Mouse (Mus musculus): ENCODE results near the gene Avp.

Avp gene

DNA sequence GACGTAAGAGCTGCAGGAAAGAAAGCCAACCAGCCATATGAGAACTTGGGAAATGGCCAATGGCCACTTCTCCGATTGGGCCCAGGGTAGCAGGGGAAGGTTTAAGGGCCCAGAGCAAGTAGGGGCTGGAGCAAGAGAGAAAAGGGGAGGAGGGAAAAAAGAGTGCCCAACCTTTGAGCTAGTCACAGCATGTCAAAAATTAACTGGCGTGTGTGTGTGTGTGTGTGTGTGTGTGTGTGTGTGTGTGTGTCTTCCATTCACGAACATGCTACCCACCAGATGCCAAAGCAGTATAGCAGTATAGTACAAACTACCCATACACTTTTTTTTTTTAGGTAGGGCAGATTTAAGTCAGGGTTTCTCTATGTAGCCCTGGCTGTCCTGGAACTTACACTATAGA lies 13.4 kb downstream of the Avp start:
- no peak for DNase-seq

DNA sequence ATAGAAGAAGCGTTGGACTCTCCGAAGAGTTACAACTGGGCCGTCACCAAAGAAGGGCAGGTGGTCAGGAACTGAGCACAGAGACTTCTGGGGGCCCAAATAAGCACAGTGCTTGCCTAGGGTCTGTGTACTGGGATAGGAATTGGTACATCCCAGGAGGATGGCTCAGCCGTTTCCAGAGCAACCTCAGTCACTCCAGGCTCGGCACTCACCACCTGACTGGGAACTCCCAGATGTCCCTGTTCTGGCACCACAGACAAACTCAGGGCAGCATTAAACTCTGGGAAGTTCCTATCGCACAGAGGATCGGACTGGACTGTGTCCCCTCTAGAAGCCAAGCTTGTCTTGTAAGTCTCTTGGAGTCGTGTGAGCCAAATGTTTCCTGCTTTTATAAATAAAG lies 17.4 kb downstream of the Avp start:
- DNase-seq = no peak

DNA sequence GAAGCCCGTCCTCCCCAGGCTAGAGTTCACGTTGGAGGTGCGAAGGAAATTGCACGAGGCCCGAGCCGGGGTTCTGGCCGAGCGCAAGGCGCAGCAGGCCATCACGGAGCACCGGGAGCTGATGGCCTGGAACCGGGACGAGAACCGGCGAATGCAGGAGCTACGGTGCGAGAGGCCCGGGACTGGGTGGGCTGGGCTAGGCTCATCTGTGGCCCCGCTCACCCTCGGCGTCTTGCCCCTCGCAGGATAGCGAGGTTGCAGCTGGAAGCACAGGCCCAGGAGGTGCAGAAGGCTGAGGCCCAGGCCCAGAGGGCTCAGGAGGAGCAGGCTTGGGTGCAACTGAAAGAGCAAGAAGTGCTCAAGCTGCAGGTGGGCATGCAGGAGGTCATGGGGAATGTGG lies 18.3 kb downstream of the Avp start:
- DNase-seq = no peak

DNA sequence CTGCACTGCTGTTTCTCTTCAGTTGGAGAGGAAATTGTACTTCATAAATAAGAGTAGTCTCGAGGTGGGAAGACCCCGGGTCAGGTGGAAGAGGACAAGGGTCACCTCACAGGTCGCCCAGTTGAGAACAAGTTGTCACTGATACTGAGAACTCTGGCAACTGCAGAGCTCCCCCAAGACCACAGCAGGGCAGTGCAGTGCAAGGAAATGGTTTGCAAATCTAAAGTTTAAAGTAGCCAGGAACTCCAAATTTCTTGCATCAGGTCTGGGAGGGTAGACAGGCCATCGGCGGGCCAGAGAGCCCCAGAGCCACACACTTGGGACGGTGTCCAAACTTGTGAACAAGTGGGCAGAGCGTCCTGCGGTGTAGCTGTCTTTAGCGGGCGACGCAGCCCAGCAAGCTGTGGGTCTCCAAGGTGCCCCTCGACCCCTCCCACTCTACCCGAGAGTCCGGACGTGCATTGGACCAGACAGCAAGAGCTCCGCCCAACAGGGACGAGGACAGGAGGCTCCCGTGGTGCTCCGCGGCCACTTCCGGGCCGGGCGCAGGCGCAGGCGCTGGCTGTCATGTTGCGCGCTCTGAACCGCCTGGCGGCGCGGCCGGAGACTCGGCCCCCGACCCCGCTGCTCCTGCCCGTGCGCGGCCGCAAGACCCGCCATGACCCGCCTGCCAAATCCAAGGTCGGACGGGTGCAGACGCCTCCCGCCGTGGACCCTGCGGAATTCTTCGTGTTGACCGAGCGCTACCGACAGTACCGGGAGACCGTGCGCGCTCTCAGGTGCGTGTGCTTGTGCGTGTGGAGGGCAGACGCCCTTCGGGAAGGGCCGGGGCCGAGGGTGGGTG lies 18.9 kb downstream of the Avp start, which contains the start of gene Mrps26:
TSS of gene Mrps26 (plus strand) at position 531 of the 844 bp plus-strand sequence.
- peak; percentile 87 for DNase-seq

DNA sequence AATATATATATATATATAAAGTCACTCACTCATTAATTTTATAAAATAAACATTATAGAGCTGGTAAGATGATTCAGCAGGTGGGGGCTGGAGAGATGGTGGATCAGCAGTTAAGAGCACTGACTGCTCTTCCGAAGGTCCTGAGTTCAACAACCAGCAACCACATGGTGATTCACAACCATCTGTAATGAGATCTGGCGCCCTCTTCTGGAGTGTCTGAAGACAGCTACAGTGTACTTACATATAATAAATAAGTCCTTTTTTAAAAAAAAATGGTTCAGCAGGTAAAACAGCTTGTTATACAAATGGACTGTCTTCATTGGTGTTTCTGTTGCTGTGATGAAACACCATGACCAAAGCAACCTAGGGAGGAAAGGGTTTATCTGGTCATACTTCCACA lies 24.3 kb downstream of the Avp start:
- no peak for DNase-seq

DNA sequence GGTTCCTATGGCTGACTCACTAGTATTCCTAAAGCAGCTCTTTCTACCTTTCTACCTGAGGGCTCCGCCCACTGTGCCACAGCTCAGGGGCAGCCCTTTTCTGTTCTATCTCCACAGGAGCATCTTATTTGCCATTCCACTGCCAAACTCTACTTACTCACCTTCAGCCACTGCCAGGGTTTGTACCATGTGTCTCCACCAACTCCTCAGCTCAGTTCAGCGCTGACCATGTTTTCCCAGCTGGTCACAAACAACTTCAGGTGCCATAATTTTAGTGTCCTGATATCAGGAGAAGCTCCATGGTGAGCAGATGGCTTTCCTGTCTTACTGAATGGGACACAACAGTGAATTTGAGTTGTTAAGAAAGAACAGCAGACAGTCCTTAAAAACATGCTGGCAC lies 24.9 kb downstream of the Avp start:
- peak; percentile 25 for DNase-seq

DNA sequence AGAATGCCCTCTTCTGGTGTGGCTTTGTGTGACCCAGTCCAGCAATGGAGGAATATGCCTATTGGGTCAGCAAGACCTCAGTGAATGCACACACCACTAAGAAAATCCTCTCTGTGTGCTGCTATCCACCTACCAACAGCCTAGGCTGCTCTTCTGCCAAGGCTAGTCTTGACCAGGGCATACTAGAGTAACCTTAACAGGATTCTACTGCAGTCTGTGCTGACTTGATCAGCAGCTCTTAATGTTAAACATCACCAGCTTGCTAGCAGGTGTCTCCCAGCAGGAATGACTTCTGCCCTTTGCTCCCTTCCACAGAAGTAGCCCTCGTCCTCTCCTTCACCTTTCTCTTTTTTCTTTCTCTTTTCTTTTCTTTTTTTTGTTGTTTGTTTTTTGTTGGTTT lies 26.1 kb downstream of the Avp start:
- no peak for DNase-seq

DNA sequence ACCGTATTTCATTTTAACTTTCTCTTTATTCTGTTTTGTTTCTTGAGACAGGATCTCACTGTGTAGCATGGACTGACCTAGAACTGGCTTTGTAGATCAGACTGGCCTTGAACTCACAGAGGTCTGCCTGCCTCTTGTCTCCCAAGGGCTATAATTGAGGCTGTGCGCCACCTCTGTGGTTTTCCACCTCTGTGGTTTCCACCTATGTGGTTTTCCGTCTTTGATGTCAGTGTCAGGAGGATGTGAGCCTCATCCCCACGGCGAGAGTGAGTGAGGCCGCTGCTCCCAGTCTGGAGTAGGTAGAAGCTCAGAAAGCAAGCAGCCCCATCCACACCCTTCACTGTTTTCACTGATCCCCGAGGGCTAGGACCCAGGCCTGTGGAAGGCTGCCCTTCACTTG lies 27.5 kb downstream of the Avp start:
- no peak for DNase-seq

DNA sequence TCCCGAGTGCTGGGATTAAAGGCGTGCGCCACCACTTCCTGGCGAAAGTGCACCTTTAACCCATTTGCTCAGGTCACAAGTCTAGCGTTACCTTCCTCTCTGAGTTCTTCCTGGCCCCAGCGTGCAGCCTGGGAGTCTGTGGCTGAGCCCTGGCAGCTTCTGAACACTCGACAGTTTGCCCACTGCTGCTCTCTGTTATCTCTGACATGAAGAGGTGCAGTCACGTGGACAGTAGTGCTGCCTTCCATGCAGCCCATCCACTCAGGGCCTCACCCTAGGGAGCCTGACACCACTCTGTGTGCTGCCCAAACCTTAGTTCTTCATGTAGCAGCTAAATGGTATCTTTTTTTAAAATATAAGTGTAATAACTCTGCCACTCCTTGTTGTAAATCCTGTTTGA lies 35.4 kb downstream of the Avp start:
- no peak for DNase-seq

DNA sequence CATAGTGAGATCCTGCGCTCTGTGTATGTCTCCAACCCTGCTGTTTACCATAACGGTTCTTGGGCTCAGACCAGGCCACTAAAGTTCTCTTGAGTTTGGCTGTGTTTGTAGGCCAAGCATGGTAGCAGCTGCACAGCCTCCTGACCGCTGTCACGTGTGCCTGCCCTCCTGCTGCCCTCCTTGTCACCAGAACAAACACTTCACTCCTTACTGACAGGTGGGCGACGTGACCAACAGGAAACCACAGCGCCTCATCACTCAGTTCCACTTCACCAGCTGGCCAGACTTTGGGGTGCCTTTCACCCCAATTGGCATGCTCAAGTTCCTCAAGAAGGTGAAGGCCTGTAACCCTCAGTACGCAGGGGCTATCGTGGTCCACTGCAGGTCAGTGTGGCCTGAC lies 42.1 kb downstream of the Avp start:
- no peak for DNase-seq

DNA sequence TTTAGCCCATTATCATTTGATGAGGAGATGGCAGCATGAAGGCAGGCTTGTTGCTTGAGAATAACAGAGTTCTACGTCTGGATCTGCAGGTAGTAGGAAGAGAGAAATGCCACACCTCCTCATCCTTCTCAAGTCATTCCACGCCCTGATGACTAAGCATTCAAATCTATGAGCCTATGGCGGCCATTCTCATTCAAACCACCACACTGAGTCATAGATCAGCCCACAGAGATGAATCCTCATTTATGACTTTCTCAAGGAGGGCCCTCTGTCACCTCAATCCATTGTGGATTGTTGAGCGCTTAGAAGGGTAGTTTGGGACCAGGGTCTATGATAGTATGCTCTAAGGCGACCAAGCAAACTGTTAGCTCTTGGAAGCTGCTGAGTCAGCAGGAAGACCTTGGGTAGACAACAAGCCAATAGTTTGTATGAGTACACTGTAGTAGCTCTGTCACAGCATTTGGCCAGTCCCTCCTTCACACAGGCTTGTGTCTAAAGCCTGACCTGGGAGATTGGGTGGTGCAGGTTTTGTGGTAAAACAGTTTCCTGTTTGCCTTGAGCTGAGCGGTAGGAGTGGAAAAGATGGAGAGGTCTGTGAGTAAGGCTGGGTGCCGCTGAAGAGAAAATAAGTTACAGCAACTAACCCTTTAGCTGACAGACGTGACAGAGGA lies 43.3 kb downstream of the Avp start:
- no peak for DNase-seq

DNA sequence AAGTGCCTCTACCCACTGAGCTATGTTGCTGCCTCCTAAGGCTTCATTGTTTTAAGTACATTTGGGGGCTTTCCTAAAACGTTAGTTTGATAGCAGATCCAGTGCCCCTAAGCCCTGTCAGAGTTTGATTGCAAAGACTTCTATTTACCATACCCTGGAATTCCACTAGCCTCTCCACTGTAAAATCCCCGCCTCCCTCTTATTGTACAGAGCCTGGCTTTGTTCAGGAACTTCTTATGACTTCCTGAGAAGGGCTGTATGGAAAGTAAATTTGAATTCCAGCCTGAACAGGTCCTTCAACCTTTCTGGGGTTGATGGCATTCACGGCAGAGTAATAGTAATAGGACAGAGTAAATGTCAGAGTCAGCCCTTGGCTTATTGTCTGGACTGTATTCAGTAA lies 45.5 kb downstream of the Avp start:
- DNase-seq = no peak

DNA sequence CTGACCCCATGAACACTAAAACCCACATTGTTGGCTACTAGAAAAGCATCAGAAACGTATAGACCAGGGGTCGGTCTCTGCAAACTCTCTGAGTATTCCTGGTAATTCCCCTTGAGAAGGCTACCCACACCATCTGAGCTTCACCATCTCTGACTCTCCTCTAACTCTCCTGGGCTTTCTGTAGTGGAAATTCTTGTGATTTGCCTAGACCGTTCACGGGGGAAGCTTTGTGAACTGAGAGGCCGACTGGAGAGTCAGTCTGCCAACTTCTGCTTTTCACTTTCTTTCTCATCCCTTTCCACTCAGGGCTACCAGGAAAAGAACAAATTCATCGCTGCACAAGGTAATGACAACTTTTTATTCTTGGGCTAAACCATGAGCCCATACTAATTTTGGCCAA lies 47.3 kb downstream of the Avp start:
- DNase-seq = no peak

DNA sequence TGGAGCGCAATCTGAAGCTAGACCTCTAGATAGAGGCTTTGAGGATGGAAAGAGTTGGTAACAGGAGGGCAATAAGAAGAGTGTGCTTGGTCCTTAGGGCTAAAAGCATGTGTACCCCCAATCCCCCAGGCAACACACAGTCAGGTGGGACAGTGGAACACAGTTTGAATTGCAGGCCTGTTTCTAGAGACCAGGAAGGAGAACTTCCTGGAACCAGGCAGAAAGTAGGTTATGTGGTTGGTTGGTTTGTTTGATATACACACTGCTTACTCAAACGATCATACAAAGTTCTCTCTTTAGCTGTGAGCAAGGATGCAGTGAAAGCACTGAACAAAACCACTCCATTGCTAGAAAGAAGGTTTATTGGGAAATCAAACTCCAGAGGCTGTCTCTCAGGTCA lies 50.2 kb downstream of the Avp start:
- no peak for DNase-seq
